Mouse (Mus musculus): ENCODE data around the gene Asmt. TPM values are rescaled to one million over a fixed set of nuclear protein-coding genes. Genes with fewer than 3 reads are reported as not detected.

The Asmt gene
- polyA plus RNA-seq (2017; shearing (Covaris generic)) = not detected

GRCm38 (mm10) chrX:170672594-170673092 is at the start of gene Asmt:
Gene Asmt, plus strand, starts transcription at chrX:170672644.

